Mouse (Mus musculus) right cerebral cortex, postnatal 4 days (tissue): ENCODE data around the gene Dscam.
A peak's percentile ranks its signal among the peaks of the same experiment; 100 is the strongest.

Source experiments
- DNase-seq: peaks from one replicate; pipeline ENCODE4 v3.0.0-alpha.2; 2022

The Dscam gene

GRCm38 (mm10) chr16:97170513-97171081, at the start of gene Dscam:
Gene Dscam (minus strand): TSS chr16:97170752.
- peak; percentile 64 for DNase-seq

DNA sequence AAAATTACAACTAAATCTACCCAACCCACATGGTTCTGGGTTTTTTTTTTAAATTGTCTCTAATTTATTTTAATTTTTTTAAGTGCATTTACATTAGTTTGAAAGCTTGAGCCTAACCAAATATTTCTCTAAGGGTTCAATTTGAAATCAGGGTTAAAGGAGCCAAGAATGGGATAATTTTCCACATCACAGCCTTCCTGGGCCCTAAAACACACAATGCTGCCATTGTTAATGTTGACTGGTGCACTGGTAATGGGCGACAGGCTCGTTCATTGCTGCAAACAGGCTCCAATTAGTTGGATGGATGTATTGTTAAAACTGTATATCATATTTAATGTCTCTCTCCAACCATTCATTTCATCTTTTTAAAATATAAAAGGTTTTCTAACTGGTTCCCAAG, 48.8 kb upstream of the Dscam start:
- DNase-seq = no peak

- DNase-seq = peak; percentile 8
Measured at GRCm38 (mm10) chr16:97209997-97210396, 39.4 kb upstream of the Dscam start.

DNA sequence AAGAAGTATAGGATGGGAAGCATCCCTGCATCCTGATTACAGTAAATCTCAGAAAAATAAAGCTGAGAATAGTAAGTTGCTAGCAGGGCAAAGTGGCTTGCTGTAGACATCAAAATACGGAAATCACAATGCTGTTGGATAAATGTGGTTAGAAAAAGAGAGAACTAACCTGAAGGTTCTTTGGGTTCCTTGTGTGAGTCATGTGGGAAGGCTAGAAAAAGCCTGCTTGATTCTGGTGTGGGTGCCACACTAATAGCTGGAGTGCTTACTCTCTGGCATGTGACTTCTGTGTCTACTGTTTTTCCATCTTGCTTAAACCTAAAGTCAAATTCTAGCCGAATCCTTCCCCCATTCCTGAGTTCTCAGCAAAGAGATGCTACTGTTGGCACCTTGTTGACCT, 37.7 kb upstream of the Dscam start:
- DNase-seq = no peak

DNA sequence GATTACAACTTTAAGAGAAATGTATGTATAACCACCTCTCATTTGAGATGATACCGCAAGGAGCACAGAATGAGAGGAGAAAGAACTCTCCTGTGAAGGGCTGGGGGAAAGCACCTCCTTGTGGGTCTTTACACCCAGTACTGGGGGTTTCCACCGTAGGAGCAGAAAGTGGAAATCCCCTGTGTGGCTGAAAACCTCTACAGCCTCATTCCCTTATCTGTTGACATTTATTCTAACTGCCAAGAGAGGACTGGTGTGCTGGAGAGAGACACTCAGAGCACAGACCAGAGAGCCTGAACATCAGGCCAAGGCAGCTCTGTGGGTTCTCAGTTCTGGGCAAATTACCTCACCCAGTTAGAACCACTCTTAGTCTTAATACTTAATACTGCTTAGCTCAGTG, 33.5 kb upstream of the Dscam start:
- no peak for DNase-seq

- DNase-seq = no peak
Measured at GRCm38 (mm10) chr16:97203554-97203953, 33.0 kb upstream of the Dscam start.

DNA sequence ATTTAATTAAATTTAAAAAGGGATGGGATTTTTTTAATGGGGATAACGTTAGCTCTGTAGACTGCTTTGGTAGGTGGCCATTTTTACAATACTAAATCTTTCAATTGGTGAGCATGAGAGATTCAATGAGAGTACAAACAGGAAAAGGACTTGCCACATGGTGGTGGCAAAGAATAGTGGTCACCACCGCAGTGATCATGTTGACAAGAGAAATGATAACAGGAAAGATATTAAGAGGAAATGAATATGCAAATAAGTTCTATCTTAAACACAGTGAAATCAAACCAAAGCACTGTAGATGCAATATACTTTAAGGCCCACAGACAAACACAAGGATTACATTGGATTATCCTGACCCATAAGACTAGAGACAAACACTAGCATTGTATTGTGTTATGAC, 24.1 kb upstream of the Dscam start:
- DNase-seq = no peak

GRCm38 (mm10) chr16:97194179-97194578, 23.6 kb upstream of the Dscam start:
- DNase-seq = no peak

- DNase-seq = no peak
Measured at GRCm38 (mm10) chr16:97192296-97192695, 21.7 kb upstream of the Dscam start.

DNA sequence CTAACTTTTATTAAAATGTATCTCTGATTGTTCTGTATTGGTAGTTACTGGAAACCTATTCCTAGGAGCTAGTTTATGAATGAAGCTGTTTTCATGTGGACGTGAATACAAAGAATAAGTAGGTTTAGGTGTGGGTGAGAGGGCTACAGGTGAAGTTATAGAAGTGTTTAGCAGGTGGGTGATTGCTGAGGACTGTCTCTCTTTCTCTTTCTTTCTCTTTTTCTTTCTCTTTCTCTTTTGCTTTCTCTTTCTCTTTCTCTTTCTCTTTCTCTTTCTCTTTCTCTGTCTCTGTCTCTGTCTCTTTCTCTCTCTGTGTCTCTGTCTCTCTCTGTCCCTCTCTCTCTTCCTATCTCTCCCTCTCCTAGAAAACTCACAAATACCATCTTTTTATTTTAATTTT, 20.1 kb upstream of the Dscam start:
- DNase-seq = no peak

DNA sequence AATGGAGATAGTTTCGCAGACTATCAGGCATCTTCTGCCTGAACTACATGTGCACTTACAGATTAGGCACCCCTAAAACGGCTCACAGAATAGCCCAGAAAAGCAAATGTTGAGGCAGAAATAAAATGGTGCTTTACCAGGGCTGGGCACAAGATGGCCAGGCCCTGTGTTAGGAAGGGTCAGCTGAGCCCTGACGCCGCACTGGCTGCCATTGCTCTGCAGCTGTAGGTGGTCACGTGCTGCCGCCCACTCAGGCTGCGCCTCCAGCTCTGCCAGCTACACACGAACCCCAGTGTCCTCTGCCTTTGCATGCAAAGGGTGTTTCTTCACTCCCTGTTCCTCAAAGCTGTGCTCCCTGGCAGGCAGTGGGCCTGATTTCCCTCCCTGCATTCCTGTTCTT, 948 bp upstream of the Dscam start:
- DNase-seq = peak; percentile 34

GRCm38 (mm10) chr16:97169901-97170512, 545 bp downstream of the Dscam start:
- DNase-seq = peak; percentile 48

- no peak for DNase-seq
Measured at GRCm38 (mm10) chr16:97168614-97169013, 1.9 kb downstream of the Dscam start.

DNA sequence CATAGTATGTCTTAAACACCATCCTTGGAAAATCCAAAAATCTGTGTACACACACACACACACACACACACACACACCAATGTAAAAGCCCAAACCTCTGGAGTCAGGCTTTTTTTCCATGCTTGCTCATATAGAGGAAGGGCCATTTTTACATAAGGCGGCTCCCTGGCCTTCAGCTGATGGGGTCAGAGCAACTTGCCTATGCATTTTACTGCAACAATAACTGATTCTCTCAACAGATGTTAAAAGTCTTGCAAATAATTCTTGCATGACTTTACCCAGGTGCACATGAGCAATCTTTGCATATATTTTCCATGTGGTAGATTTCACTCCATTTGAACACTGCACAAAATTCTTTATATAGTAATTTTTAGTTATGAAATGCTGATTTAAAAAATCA, 2.5 kb downstream of the Dscam start:
- DNase-seq = no peak

DNA sequence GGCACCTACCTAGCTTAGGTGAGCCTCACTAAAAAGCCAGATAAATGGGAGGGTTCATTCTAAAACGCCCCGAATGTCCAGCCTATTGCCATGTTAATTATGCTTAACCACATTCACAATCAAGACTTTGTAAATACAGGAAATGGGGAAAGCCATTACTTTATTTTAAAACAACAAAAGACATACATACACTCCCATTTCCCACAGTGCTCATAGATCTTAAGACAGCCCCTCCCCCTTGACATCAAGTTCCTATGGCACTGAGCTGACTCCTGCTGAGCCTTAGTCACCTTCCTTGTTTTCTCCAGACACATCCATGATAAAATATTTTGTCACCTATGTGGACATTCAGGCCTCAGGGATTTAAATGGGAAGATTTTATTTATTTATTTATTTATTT, 4.4 kb downstream of the Dscam start:
- DNase-seq = no peak

GRCm38 (mm10) chr16:97165444-97166121, 5.0 kb downstream of the Dscam start:
- DNase-seq = peak; percentile 74

DNA sequence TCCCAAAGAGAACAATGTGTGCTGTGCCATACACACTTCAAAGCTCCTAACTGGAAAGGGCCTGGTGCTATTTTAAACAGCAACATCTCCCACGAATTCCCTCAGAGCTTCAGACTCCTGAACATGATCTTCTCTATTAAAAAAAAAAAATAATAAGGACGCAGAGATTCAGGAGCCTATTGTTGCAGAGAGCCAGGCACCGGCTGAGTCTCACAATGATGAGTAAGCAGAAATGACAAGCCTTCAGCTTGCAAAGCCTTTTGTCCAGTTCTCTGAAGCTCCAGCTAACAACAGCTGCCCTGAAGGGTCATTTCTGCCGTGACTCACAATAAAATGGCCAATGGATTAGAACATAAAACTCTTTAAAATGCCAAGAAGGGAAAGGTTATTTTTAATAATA, 12.3 kb downstream of the Dscam start:
- no peak for DNase-seq

DNA sequence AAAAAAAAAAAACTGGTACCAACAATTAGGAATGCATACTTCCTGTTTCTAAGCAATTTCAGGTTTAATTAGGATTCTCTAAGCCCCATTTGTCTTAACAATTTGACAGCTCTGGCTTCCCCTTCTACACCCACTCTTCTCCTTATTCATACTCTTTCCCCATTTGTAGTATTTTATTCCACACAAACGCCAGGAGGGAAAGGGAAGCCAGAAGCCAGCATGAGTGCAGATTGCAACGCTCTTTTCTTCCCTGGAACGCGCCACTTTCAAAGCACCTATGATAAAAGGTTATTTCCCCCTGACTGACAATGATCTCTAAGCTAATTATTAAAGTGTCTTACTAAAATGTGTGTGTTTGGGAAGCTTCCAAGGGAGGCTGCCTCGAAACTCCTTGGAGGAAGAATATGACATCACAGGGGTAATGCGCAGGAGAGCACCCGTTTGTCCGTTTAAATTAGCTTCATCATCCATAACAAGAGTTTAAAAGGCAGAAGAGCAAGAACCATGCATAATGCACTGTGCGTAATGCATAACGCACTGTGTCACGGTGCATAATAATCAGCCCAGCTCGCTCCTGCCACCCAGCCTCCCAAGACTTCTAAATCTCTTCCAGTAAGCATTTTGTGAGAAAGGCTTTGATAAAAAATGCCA, 25.9 kb downstream of the Dscam start:
- DNase-seq = no peak

GRCm38 (mm10) chr16:97141943-97142342, 28.6 kb downstream of the Dscam start:
- DNase-seq = no peak

DNA sequence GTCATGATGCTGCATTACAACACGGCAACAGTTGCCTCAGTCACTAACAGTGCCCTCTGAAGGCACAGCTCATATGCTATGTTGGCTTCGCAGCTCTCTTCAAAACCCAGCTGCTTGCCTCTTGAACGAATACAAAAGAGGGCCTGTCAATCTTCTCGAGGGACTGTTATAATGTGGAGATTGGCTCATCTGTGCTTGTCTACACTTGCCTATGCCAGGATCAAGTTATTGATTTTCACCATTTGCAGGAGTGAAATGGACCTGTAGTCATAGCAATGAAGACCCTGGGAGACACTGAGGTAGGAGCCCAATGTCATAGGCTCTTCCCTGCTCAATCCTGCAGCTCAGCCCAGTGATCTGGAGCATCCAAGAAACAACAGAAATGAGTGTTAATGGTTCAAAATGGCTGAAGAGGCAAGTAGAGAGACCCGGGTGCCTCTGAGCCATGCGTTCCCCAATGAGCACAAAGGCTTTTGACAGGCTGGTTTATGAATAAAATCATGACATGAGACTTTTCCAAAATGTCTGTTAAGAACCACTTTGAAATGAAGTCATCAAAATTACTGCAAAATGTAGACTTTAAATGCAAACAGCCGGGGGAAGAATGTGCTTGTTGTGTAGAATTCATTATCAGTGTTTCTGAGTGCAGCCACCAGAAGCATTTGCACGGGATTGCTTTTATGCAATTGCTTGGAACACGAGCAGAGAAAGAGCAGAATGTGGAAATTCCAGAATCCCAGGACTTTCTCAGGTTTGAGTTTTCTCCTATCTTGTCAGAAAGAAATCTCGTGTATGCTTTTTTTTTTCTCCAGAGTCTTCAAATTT, 35.3 kb downstream of the Dscam start:
- DNase-seq = no peak

GRCm38 (mm10) chr16:97127296-97127695, 43.3 kb downstream of the Dscam start:
- DNase-seq = no peak

DNA sequence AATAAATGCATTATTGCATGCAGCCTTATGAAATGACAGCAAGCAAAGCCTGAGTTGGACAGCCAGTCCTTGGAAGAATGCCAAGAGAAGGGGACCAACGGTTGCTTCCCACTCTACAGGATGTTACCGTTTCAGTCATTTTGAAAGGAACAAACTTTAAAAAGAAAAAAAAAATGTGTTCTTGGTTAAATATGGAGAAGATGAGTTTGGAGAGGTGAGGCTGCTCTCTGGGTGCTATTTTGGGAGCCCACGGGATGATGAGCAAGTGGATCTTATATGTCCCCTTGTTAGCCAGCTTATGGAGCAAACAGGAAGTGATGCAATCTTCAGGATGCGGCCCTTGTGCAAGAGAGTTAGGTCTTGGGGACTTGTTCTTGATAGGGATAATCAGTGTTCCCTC, 60.5 kb downstream of the Dscam start:
- no peak for DNase-seq

GRCm38 (mm10) chr16:97105266-97105665, 65.3 kb downstream of the Dscam start:
- DNase-seq = no peak
